Mouse (Mus musculus) thymus, adult 2 months (tissue): Measurements from ENCODE around the gene Rnf38. TPM values are rescaled to one million over a fixed set of nuclear protein-coding genes. Genes with fewer than 3 reads are reported as not detected.

Source experiments
- DNase-seq: peaks from one replicate; pipeline ENCODE4 v3.0.0; 2021
- H3K27ac ChIP-seq: fragments of 200-500 bp; 2 replicates; pipeline ENCODE4 v1.5.1; 2012; ENCODE audit warnings: low read length, control low read depth; ENCODE audit not compliant: control insufficient read depth, insufficient read depth
- H3K27me3 ChIP-seq: fragments of 200-500 bp; 2 replicates; pipeline ENCODE4 v1.6.1; 2012; ENCODE audit warnings: mild to moderate bottlenecking, low read length, moderate library complexity, mixed read lengths; ENCODE audit not compliant: control insufficient read depth, insufficient read depth
- H3K36me3 ChIP-seq: fragments of 200-500 bp; 2 replicates; pipeline ENCODE4 v1.6.1; 2012; ENCODE audit warnings: mild to moderate bottlenecking, low read length, moderate library complexity; ENCODE audit not compliant: control insufficient read depth, insufficient read depth
- H3K4me1 ChIP-seq: fragments of 200-500 bp; replicated peaks from 2 replicates; pipeline ENCODE4 v1.6.1; 2012; ENCODE audit warnings: low read length; ENCODE audit not compliant: control insufficient read depth, insufficient read depth
- H3K4me3 ChIP-seq: fragments of 200-500 bp; 2 replicates; pipeline ENCODE4 v1.5.1; 2012; ENCODE audit warnings: mild to moderate bottlenecking, low read length, control low read depth, moderate library complexity; ENCODE audit not compliant: control insufficient read depth, insufficient read depth
- CTCF ChIP-seq: fragments of 200-500 bp; IDR thresholded peaks from 2 replicates; pipeline ENCODE4 v1.5.1; 2012; ENCODE audit warnings: mild to moderate bottlenecking, control low read depth, low read length, moderate library complexity, borderline replicate concordance; ENCODE audit not compliant: control insufficient read depth, poor library complexity, insufficient read depth; ENCODE audit errors: extremely low read depth
- POLR2A ChIP-seq: fragments of 200-500 bp; IDR thresholded peaks from 2 replicates; pipeline ENCODE4 v1.6.1; 2012; ENCODE audit warnings: mild to moderate bottlenecking, low read length, control low read depth, moderate library complexity; ENCODE audit not compliant: control insufficient read depth, poor library complexity, insufficient read depth; ENCODE audit errors: extremely low read depth
- WGBS: fragments of 180-500 bp; shearing (Covaris S2); methylation state at CpG from one replicate; pipeline ENCODE4 v1.1.7; 2018; 5-methylcytosine and 5-hydroxymethylcytosine counted together
- polyA plus RNA-seq: library from polyadenylated mRNA; depleted of rRNA; stranded (reverse); fragments of >200 nt; gene quantifications from 2 replicates; pipeline ENCODE4 v1.2.3, GENCODE M21; 2012; rRNA removed

Rnf38 gene
- 435 and 445 TPM in 2 replicates for polyA plus RNA-seq

DNA sequence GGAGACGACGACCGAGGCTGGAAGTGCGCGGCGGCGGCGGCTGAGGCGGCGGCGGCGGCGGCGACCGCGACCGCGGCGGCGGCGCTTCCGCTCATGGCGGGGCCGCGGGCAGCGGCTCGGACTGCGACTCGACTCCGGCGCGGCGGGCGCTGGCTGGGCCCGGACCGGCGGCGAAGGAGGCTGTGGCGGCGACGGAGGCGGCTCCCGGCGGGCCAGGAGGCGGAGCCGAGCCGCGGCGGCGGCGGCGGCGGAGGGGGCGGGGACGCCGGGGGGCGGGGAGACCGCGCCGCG is at the start of gene Rnf38:
Gene Rnf38, minus strand, starts transcription at position 77 of the 291 bp plus-strand sequence.
- peak within 1 kb of the TSS; percentile 93 for H3K4me3 ChIP-seq
- DNase-seq: no peak
- H3K4me1 ChIP-seq: peaks cover 12% of the 10 kb centered on the region
- WGBS: 18% methylated on average over 49 of the region's 61 CpGs
- peaks cover 3% of the 10 kb centered on the region; the same call in 1 of the 2 replicates for H3K27me3 ChIP-seq
- no peaks in the 10 kb centered on the region for H3K36me3 ChIP-seq
- peak within 1 kb of the TSS; percentile 53 for H3K27ac ChIP-seq
- TF ChIP-seq CTCF (no peak), POLR2A (no peak)

DNA sequence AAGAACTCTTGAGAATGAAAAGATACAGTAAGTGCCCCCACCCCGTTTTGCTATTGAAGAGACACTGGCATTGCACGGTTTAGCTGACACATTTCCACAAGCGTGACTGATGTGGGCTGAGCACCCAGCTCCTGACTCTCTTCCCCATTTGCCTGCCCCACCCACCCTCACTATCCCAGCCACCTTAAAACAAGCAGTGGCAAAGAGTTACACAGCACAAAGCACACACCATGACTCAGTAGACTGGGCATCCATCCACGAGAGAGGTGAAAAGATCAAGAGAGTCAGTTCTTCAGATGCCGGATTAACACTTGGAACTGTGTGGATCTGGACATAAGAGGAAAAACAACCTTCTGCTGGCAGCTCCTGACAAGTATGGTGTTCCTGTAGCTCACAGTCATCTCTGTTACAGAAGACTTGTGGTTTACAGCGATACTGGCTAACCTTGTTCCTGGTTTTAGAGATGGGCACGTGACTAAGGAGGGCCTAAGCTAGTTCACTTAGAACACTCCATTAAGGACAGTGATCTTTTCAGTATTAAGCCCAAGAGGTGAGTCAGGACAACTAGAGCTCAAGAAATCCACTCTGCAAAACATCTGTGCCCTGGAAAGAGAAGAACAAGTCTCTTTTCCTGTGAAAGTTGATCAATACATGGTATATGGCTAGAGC is 48.1 kb upstream of the Rnf38 start:
- no peak overlapping the region for H3K4me3 ChIP-seq
- no peak overlapping the region for H3K27ac ChIP-seq
- H3K4me1 ChIP-seq: no peaks in the 10 kb centered on the region
- TF ChIP-seq POLR2A (no peak), CTCF (no peak)
- no peak for DNase-seq
- WGBS: 35% methylated on average over 7 of the region's 7 CpGs
- no peaks in the 10 kb centered on the region for H3K27me3 ChIP-seq
- no peaks in the 10 kb centered on the region for H3K36me3 ChIP-seq

DNA sequence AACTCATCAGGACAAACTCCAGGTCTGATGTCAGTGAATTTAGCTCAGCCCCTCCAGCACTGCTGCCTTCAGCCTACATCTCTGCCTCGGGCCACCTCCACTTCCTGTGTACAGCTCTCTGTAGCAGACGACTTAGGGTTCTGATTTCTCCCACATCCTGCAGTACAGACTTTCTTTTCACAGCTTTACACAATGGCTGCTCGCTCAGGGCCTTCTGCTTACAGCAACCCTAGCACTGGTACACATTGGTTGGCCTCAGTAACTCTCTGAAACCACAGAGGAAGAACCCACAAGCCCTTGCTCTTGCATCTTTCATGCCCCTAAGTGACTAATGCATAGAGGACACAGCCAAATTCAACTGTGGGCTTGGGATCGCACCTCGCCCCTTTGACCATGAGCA is 37.5 kb upstream of the Rnf38 start:
- TF ChIP-seq POLR2A (no peak), CTCF (no peak)
- WGBS: 32% methylated on average over 5 of the region's 5 CpGs
- Histone ChIP-seq H3K27me3 (no peaks in the 10 kb centered on the region), H3K4me3 (no peak overlapping the region), H3K27ac (peak overlapping the region; percentile 44; the same call in 1 of the 2 replicates), H3K4me1 (peaks cover 3% of the 10 kb centered on the region; the same call in 1 of the 2 replicates), H3K36me3 (no peaks in the 10 kb centered on the region)
- DNase-seq: peak; percentile 40

DNA sequence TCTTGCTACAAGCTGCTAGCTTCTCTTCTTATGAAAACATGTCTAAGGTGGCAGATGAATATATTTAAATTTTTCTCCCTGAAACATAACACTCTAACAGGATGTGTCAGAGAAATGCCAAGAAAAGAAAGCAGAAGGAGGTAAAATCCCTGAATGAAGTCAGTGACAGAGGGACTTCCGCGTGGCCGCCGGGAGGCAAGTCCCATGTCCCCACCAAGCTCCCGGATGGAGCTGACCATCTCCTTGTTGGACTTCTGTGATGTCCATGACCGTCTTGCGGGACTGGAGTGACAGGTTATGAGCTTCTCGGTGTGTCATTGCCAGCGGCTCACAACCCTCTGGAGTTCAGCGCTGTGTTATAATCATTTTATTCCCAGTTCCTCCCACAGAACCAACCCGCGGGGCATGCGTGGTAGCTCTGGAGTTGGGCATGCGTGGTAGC is 35.8 kb upstream of the Rnf38 start:
- H3K4me3 ChIP-seq: no peak overlapping the region
- no peaks in the 10 kb centered on the region for H3K27me3 ChIP-seq
- H3K36me3 ChIP-seq: no peaks in the 10 kb centered on the region
- no peak overlapping the region for H3K27ac ChIP-seq
- peaks cover 3% of the 10 kb centered on the region; the same call in 1 of the 2 replicates for H3K4me1 ChIP-seq
- TF ChIP-seq POLR2A (no peak), CTCF (no peak)
- no peak for DNase-seq
- WGBS: 95% methylated on average over 14 of the region's 14 CpGs

DNA sequence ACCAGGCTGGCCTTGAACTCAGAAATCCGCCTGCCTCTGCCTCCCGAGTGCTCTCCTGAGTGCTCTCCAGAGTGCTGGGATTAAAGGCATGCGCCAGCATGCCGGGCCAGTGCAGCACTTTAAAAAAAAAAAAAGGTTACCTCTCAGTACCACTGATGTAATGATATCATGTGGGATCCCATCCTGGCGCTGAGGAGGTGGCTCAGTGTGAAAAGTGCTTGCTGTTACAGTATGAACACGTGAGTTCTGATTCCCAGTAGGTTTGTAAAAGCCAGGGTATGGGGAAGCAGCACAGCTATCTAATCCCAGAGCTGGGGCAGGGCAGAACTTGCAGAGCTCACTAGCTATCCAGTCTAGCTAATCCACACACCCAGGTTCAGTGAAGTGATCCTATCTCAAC is 33.8 kb upstream of the Rnf38 start:
- Histone ChIP-seq H3K4me1 (peaks cover 3% of the 10 kb centered on the region; the same call in 1 of the 2 replicates), H3K4me3 (no peak overlapping the region), H3K27me3 (no peaks in the 10 kb centered on the region), H3K27ac (no peak overlapping the region), H3K36me3 (no peaks in the 10 kb centered on the region)
- DNase-seq: no peak
- 93% methylated on average over 6 of the region's 6 CpGs for WGBS
- TF ChIP-seq POLR2A (no peak), CTCF (no peak)

DNA sequence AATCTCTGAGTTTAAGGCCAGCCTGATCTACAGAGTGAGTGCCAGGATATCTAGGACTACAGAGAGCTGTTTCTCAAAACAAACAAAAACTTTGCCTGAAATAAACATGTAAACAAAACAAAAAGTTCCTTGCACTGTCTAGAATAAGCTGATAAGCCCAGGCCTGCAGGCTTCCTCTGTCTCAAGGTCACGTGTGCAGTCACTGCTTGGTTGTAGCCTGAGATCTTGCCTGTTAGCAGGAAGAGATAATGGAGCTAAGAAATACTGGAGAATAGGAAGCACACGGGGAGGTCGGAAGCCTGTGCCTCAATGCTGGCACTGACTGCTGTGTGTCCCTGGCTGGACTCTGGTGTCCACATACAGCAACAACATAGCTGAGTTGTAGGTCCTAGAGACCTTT is 31.9 kb upstream of the Rnf38 start:
- no peaks in the 10 kb centered on the region for H3K36me3 ChIP-seq
- WGBS: 79% methylated on average over 3 of the region's 3 CpGs
- H3K27me3 ChIP-seq: no peaks in the 10 kb centered on the region
- H3K4me1 ChIP-seq: peaks cover 2% of the 10 kb centered on the region; the same call in 1 of the 2 replicates
- TF ChIP-seq POLR2A (no peak), CTCF (no peak)
- no peak overlapping the region for H3K4me3 ChIP-seq
- H3K27ac ChIP-seq: no peak overlapping the region
- DNase-seq: no peak

DNA sequence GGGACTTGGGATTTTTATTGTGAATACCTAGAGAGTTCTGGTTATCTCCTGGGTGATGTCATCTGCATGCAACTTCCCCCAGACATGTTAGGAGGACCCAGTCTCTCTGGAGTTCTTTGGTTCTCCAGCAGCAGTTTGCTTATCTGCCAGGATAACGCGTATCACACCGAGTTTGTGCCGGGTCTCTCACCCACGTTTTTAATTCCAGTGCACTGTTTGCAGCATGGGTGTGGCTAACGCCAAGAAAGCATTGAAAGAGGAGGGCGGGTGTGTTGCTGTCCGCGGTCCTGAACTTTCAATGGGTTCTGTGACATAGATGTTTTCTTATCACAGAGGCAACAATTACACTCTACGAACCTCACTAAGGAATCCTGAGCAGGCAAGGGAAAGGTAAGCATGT is 26.7 kb upstream of the Rnf38 start:
- H3K4me1 ChIP-seq: no peaks in the 10 kb centered on the region
- H3K36me3 ChIP-seq: no peaks in the 10 kb centered on the region
- no peaks in the 10 kb centered on the region for H3K27me3 ChIP-seq
- no peak overlapping the region for H3K4me3 ChIP-seq
- H3K27ac ChIP-seq: no peak overlapping the region
- 3% methylated on average over 10 of the region's 10 CpGs for WGBS
- DNase-seq: peak; percentile 51
- no peak for TF ChIP-seq CTCF
- TF ChIP-seq POLR2A: no peak
